Mouse (Mus musculus) activated CD4-positive, CD25-positive, alpha-beta regulatory T cell, adult 4 months (primary cell): Measurements from ENCODE around the gene Gucy1b2. TPM values are rescaled to one million over a fixed set of nuclear protein-coding genes. Genes with fewer than 3 reads are reported as not detected.
A peak's percentile ranks its signal among the peaks of the same experiment; 100 is the strongest.

Experiments used
- ATAC-seq: one replicate; pipeline ENCODE4 v1.8.0; 2017
- polyA plus RNA-seq, 2 experiments: library from polyadenylated mRNA; unstranded; fragments of 100-300 nt; shearing (Covaris generic); gene quantifications; one replicate each; pipeline ENCODE4 v1.2.1; 2017

Gene Gucy1b2
- polyA plus RNA-seq, result not detected

DNA sequence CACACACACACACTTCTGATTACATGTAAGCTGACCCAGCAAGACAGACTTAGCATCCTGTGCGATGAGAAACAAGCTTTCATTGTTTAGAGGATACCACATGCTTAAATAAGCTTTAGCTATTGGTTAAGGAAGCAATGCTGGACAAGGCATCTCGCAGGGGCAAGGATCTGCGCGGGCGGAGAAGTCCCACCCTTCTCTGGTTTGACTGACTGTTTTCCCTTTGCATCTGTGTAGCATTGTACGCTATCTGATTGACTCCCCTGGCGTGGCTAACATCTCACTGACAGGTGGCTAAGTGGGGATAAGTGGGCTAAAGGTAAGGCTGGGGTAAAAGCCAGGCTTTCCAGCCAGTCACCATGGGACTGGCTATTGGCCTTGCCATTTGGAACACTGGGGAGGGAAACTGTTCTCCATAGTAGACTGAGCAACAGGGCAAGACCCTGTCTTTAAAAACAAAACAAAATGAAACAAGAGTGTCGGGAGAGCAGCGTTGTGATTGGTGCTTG, at the start of gene Gucy1b2:
Gene Gucy1b2 (minus strand): TSS at position 51 of the 509 bp plus-strand sequence.
- no peak for ATAC-seq

DNA sequence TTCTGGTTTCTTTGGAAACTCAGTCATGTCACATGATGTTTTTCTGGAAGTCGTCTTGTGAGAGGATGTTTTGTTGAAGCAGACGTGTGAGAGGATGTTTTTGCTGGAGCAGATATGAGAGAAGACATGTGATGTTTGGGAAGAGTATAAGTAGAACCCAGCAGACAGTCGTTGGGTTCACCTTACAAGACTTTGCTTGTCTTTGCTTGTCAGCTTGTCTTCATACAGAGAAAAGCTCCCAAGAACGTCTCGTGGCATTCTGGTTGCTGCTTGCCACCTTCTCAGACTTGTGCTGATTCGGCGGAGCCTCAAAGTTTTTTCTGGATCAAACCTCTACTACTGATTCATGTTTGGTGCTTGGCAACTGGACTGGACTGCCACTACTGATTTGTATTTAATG, 41.3 kb upstream of the Gucy1b2 start:
- no peak for ATAC-seq

DNA sequence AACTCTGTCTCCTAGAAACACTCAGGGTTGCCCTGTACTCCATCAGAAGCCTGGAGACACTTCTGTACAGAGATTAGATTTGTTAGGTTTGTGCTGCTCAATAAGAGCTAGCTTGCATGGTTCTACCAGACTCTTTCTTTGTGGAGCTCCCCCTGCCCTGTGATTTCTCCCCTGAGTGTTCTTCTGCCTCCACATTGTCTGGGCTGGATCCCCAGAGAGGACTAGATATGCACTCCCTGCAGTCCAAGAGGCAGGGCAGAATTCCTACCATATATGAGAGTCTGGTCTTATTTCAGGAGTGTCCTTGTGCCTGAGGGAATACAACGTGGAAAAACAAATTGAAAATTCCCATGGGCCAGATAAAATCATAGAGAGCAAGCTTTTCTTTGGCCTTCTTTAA, 40.4 kb upstream of the Gucy1b2 start:
- ATAC-seq, result no peak

DNA sequence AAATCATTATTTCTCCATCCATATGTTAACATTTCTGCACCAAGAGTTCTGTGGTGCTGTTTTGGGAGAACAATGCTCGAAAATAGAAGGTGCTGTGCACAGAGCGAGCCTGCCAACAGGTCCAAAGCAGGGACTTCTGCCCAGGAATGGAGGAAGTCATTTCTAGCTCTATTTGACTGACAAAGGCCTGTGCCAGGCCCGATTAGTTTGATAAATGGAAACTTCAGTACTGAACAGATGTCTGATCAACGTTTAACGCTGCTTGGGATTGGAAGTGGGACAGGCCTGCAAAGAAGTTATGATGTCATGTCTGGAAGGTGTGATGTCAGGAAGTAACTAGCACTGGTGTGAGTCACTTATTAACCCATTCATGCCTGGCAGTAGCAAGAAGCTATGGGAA, 37.4 kb upstream of the Gucy1b2 start:
- no peak for ATAC-seq

DNA sequence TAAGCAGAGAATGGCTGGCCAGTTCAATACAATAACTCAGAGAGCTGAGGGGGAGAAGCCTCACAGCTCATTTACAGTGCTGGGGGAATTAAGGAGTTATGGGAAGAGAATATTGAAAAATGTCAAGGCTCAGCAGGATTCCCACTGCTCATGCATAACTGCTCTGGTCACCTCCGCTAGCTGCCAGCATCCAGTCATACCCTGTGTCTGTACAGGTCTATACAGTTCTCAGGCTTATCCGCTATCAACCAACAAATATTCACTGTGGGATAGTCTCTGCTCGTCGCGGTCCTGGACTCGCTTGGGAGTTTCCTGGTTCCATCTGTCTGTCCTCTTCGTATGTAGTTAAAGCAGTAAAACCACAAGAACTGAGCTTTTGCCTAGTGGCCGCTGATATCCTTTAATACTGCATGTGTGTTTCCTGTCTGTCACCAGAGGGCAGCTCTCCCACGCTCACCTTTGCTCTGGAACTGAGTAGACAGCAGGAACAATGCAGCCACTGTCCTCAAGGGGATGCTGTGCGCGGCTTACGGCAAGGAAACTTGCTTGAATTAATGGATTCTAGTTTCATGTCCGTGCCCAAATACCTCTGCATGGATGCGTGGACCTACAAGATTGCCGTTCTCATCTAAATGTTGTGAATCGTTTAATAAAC, 36.2 kb upstream of the Gucy1b2 start:
- ATAC-seq, result no peak

DNA sequence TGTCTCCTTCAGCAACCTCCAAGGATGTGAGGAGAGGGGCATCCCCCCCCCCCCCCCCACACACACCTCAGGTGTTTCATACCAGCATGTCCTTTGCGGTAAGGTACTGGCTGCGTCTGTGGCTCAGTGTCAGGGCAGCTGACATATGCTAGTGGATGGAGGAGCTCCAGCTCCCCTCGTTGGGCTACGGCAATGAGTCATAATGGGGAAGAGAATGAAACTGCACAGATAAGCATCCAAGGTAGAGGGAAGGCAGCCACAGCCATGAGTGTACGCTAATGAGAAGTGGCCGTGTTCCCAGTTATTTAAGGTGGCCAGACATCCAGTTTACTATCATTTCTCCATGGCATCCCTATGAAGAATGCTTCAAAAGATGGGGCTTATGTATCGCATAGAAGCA, 32.2 kb upstream of the Gucy1b2 start:
- ATAC-seq, result no peak

DNA sequence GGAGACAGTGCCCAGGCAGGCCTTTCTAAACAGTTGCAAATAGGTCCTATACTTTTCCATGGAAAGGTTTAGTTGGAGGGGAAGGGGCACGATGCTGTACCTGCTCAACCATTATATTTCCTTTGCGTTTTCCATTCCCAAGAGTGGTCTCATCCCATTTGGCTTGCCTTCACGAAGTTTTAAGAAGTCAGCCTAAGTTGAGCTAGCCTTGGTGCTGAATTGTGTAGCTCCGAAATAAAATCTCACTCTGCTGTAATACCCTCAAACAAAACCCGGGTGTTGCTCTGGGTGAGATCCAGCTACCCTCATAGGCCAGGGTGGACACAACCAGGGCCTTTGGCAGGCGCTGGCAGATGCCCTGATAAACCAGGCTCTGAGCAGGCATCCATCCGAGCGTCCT, 25.3 kb upstream of the Gucy1b2 start:
- no peak for ATAC-seq

DNA sequence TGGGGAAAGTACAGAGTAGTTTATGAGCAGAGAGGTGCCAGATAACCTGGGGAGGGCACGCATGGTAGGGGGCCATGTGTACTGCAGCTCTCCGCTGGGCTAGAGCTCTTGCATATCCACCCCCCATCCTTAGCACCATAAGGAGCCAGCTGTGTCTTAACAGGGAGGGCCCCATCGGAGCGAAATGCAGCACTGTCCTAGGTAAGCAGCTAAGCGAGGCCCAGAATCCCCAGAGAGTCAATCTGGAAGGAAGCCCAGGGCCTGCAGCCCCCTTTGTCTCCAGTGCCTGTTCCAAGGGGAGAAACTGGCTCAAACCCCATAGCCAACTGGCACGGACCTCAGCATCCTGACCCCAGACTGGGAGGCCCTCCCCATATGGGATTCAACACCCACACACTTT, 23.3 kb upstream of the Gucy1b2 start:
- no peak for ATAC-seq

DNA sequence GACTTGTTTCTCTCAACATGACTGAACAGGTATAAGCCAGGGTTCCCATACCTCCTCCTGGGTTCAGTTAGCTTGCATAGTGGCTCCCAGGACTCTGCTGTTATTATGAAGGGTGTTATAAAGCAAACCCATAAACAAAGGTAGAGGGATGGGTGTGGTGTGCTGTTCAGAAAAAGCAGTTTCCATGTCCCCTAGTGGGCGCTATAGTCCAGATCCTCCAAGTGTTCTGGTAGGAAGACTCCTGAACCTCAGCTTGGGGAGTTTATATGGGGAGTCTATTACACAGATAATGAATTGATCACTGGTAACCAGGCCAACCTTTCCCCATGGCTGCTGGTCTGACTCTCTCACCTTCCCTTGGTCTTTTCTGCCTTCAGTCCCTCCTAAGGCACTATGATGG, 18.4 kb upstream of the Gucy1b2 start:
- ATAC-seq, result no peak

DNA sequence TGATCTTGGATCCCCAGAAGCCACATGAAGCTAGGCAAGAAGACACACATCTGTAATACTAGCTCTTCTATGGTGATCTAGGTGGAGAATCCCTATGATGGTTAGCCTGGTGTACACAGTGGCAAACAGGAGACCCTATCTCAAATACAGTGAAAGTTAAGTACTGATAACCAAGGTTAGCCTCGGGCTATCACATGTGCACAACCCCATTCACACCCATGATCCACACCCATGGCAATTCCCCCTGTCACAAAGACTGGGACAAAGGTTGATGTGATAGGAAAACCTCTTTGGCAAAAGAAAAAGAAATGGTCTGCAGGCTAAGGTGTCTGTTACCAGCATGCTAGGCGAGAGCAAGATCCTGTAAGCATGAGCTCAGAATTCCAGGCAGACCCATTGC, 16.0 kb upstream of the Gucy1b2 start:
- ATAC-seq, result no peak

DNA sequence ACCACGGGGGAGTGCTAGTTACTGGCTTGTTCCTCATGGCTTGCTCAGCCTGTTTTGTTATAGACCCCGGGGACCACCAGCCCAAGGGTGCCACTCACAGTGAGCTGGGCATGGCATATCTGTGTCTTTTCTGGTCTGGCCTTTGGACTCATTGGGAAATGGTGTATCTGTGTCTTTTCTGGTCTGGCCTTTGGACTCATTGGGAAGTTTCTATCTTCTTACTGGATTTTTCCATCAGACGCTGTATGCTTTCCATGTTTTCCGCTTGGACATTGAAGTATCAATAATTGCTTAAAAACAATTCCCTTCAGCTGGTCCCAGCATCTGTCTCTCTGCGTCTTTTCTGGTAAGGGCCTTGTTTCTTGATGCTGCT, 12.7 kb upstream of the Gucy1b2 start:
- ATAC-seq, result no peak

DNA sequence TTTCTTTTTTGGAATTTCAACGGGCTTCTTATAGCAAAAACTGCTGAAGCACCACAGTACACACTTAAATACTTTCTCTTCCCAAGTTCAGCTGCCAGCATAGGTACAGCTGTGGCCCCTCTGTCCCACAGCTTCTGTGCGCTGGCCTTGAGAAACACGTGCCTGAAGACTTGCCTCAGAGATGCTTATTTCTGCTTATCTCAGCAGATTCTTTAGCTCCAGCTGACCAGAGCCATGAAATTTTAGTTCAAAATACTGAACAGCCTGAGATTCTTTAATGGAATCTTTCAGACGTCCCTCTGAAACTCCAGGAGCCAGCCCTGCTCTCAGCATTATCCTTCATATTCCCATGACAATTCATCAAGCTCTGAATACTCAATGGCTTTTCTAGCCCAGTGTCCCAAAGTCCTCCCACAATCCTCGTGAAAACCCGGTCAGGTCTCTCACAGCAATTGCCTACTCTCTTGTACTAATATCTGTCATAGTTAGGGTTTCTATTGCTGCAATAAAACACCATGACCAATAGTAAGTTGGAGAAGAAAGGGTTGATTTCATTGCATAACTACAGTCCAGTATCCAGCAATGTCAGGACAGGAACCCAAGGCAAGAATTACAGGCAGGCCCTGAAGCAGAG, 12.1 kb upstream of the Gucy1b2 start:
- no peak for ATAC-seq

DNA sequence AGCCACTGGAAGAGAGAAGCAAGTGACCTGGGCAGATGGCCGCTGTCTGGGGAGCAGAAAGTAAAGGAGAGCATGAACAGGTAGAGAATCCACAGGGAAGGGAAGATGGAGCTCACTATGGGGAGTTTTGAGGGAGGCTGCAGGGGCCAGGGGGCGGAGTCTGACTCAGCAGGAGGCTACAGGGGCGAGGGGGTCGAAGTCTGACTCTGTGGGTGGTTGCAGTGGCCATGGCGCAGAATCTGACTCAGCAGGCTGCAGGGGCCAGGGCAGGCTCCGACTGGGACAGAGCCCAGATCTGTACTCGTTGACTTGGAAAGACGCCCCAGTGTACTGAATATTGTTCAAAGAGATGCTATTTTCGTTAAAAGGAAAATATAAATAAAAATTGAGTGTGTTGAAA, 8.9 kb upstream of the Gucy1b2 start:
- no peak for ATAC-seq

DNA sequence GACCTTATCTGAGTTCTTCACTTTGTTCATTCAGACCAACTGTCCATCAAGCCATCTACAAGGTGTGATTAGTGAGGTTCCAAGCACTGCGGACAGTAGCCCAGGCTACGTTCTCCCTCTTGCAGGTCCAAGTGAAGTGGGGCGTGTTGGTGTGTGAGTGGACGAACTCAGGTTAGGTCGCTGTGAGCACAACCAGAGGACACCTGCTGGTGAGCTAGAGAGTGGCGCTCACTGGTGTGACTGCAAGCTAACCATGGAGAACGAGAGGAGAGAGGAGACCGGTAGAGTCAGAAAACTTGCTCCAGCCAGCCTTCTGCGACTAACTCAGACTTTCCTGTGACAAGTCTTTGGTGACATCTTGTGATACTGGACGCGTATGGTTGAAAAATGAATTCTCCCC, 3.5 kb upstream of the Gucy1b2 start:
- no peak for ATAC-seq

DNA sequence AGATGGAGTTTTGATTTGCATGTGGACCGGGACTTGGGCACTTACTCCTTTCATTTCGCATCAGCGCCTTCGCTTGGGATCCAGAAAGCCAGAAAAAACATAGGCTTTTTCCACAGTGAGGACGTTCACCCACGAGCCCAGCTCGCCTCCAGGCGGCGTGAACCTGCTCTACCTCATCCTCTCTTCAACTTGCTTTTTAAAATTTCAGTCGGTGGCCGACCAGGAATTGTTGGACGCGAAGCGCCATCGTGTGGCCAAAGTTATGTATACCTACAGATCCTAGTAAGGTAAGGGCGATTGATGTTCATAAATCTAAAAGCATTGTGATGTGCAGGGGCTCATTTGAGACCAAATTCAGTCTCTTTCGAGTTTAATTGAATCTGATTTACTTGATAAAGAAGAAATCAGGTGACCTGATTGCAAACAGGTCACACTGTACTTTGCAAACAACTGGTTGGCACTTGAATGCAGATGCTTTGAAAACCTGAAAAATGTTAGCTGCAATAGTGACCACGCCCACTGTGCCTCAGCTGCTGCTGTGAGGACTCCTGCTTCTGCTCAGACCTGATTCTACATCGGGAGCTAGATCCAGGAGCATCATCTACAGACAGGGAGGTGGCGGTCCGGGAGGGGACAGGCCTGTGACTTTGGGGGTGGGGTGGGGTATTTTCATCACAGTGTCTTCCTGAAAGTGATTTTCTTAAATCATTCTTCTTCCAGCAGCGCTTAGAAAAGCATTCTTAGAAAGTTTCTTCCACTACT, 1.5 kb upstream of the Gucy1b2 start:
- peak; percentile 49 for ATAC-seq

DNA sequence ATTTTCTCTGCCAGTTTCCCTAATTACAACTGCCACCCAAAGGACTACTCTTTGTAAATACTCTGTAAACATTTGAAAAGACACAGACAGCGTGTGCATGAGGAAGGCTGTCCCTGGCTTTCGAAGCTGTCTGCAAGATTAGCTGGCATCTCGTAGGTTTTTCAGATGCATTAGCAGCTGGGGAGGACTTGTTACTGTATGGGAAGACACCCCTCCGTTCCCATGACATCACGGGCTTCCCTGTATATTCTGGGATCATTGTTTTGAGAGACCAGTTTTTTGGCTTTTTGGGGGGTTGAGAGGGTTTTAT, 564 bp downstream of the Gucy1b2 start:
- no peak for ATAC-seq

DNA sequence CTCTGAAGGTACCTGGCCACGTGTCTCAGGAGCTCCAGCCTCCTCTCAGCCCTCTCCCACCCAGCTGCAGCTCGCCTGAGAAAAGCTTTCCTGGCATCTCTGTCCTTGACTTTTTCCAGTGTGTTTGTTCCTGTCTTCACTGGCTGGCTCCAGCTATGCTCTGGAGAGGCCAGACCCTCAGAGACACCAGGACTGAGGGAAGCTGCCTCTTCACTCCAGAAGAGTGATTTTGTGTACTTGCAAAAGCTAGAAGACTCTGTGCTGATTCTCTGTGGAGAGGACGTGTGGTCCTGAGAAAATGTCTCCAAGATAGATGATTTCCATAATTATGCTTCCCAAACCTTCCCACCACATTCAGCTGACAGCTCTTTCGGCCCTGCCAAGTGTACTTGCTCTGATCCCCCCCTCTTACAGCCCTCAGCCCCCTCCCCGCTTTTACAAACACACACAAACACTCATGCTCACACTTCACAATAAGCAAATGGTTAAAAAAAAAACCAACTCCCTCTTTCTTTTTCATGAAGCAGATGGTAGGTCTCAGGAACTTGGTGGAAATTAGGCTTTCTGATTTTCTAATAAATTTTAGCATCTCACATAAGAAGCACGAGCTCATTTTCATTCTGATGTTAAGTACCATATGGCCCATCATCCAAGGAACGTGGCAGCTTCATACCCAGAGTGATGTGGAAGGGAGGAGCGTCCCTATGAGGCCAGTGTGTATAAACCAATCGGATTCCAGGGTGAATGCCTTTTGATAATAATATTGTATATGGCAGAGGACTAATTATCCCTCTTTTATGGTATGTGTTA, 1.1 kb downstream of the Gucy1b2 start:
- ATAC-seq, result no peak

DNA sequence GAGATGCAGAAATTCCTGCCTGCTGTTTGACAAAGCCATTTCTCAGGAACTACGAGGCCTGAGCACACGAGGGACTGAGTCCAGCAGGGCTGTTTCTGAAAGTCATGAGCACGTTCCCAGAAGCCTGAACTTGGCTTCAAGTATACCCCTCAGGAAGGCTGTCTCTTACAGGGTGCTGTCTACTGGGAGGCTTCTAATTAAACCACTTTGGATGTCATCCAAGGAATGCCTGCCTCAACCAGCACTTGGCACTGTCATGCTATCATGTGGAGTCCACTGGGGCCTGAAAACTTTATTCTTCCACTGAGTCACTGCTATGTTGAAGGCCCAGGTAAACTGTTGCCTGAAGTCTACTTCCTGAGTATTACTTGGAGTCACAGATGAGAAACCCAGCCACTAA, 2.0 kb downstream of the Gucy1b2 start:
- no peak for ATAC-seq

DNA sequence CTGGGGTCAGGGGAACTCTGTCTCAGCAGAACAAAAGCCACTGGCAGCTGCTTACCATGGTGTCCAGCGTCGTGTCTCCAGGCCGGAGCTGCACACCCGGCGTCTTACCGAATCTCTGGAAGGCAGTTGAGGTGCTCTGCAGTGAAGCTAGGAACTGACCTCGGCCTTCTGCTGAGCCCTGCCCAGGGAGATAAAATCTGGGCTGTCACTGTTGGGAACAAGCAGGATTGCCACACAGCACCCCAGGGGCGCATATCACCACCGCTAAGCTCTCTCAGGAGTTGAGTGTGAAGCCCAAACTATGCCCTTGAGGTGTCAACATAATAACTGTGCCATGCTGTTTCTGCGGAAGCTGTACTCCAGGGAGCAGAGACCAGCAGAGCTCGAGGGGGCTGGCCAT, 2.8 kb downstream of the Gucy1b2 start:
- ATAC-seq, result no peak

DNA sequence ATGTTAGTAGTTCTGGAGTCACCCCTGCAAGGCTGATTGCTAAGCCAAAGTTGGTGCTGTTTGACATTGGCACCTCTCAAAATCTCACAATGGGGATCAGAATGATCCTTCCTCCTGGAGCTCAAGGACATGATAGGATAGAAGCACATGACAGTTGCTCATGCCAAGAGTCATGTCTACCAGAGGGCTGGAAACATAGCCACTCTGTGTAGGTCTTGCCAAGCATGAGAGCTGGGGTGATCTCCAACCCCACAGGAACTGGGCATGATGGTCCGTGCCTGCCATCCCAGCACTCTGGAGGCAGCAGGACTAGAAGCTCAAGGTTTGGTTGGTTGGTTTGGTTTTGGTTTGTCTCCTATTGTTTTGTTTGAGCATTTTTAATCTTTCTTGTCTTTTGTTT, 5.4 kb downstream of the Gucy1b2 start:
- ATAC-seq, result no peak

DNA sequence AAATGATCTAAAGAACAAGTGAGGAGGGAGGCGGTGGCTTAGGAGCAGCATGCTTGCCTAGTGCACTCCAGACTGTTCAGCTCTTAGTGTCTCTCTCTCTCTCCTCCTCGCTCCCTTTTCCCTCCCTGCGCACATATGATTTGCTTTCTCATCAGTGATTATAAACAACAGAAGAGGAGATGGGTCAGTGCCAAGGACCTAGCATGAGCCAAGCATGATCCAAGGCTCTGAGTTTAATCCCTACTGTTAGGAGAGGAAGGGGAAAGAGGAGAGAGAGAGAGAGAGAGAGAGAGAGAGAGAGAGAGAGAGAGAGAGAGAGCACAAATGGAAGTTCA, 8.9 kb downstream of the Gucy1b2 start:
- no peak for ATAC-seq

DNA sequence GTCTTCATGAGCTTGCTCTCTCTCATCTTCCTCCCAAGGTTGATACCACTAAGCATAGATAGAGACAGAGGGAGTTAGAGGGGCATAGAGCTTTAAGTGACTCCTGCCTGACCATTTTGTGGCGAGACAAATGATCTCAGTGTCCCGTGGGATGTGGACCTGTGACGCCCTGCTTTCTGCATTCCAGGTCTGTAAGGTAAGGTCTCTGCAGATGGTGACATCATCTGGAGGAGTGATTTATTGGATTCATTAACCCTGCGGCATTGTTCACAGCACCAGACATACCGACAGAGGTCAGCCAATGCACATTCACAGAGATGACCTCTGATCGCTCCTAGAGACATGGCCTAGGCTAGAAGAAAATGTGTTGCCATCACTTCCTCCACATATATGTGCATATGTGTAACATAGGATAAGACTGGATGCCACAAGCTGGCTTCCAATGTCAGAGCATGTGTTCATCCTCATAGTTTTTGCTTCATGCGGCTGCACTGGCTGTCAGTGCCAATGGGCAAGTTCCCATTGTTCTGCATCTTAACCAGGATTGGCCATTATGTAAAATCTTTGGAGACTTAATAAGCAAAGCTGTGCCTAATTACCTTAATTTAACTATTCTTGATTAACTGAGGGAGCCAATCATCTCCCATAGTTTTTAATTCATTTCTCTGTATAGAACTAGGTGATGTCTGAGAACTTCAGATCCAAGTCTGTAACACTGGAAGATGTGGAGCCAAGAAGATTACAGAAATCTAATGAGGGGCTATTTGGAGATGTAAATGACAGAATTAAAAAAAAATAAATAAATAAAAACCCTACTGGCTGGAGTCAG, 9.5 kb downstream of the Gucy1b2 start:
- ATAC-seq, result no peak
